Mouse (Mus musculus) liver, embryonic 11.5 days (tissue): Measurements from ENCODE around the gene Irf2bpl. TPM values are rescaled to one million over a fixed set of nuclear protein-coding genes. Genes with fewer than 3 reads are reported as not detected.

Source experiments
- ATAC-seq: fragments of 200-750 bp; cut with Nextera tagmentation; replicated peaks from 2 replicates; pipeline ENCODE4 v1.8.0; 2017; ENCODE audit warnings: moderate number of reproducible peaks, mild to moderate bottlenecking, moderate TSS enrichment, moderate library complexity; ENCODE audit not compliant: low FRiP score
- DNase-seq: peaks from one replicate; pipeline ENCODE4 v3.0.0-alpha.2; 2017; ENCODE audit warnings: low spot score
- H3K27ac ChIP-seq: fragments of 300-500 bp; sonication (generic); 2 replicates; pipeline ENCODE4 v1.5.1; 2014; ENCODE audit warnings: mild to moderate bottlenecking, low read depth, low read length, control low read depth
- H3K27me3 ChIP-seq: fragments of 300-500 bp; sonication (generic); replicated peaks from 2 replicates; pipeline ENCODE4 v1.6.1; 2014; ENCODE audit warnings: low read length, mixed read lengths; ENCODE audit not compliant: control insufficient read depth, insufficient read depth
- H3K36me3 ChIP-seq: fragments of 300-500 bp; sonication (generic); 2 replicates; pipeline ENCODE4 v1.6.1; 2014; ENCODE audit warnings: mild to moderate bottlenecking, low read length, moderate library complexity, mixed read lengths; ENCODE audit not compliant: control insufficient read depth, insufficient read depth
- H3K4me1 ChIP-seq: fragments of 300-500 bp; sonication (generic); replicated peaks from 2 replicates; pipeline ENCODE4 v1.6.1; 2014; ENCODE audit warnings: low read length, mixed read lengths; ENCODE audit not compliant: control insufficient read depth, insufficient read depth
- H3K4me2 ChIP-seq: fragments of 300-500 bp; sonication (generic); 2 replicates; pipeline ENCODE4 v1.6.1; 2014; ENCODE audit warnings: mild to moderate bottlenecking, control low read depth, moderate library complexity
- H3K4me3 ChIP-seq: fragments of 300-500 bp; sonication (generic); 2 replicates; pipeline ENCODE4 v1.5.1; 2014; ENCODE audit warnings: low read depth, low read length, control low read depth
- H3K9ac ChIP-seq: fragments of 300-500 bp; sonication (generic); 2 replicates; pipeline ENCODE4 v1.6.1; 2014; ENCODE audit warnings: low read depth, low read length, control low read depth
- H3K9me3 ChIP-seq: fragments of 300-500 bp; sonication (generic); 2 replicates; pipeline ENCODE4 v1.6.1; 2016; ENCODE audit warnings: low read length, inconsistent platforms, mixed read lengths; ENCODE audit not compliant: control insufficient read depth
- WGBS: fragments of 180-500 bp; shearing (Covaris S2); extraction: QIAGEN DNeasy Blood & Tissue Kit; methylation state at CpG from one replicate; pipeline ENCODE4 v1.1.7; 2014; 5-methylcytosine and 5-hydroxymethylcytosine counted together
- polyA plus RNA-seq: library from polyadenylated mRNA; unstranded; fragments of >200 nt; fragmentation: Nextera tagmentation; extraction: Ambion mirVana; gene quantifications from 2 replicates; pipeline ENCODE4 v1.2.1, GENCODE M21; 2014

The Irf2bpl gene
- polyA plus RNA-seq, 1 experiment from 2014 or later: 9.7 TPM

GRCm38 (mm10) chr12:86885336-86885735, 738 bp upstream of the Irf2bpl start:
- Histone ChIP-seq H3K4me2 (peak overlapping the region; percentile 73), H3K9me3 (no peaks in the 10 kb centered on the region), H3K9ac (peak overlapping the region; percentile 10), H3K4me3 (peak overlapping the region; percentile 59), H3K4me1 (peaks cover 36% of the 10 kb centered on the region), H3K27me3 (peaks cover 43% of the 10 kb centered on the region), H3K36me3 (no peaks in the 10 kb centered on the region), H3K27ac (peak overlapping the region; percentile 11; the same call in 1 of the 2 replicates)
- WGBS: 18% methylated on average over 6 of the region's 6 CpGs
- no peak for DNase-seq
- no peak for ATAC-seq

GRCm38 (mm10) chr12:86883280-86884196, 1.1 kb downstream of the Irf2bpl start:
- peaks cover 25% of the 10 kb centered on the region for H3K4me1 ChIP-seq

GRCm38 (mm10) chr12:86883019-86883279, 1.6 kb downstream of the Irf2bpl start:
- Histone ChIP-seq H3K9me3 (no peaks in the 10 kb centered on the region), H3K4me1 (peaks cover 19% of the 10 kb centered on the region), H3K27me3 (peaks cover 49% of the 10 kb centered on the region), H3K4me2 (peak overlapping the region; percentile 73), H3K36me3 (no peaks in the 10 kb centered on the region), H3K9ac (peak overlapping the region; percentile 77), H3K27ac (peak overlapping the region; percentile 86; the same call in 1 of the 2 replicates), H3K4me3 (peak overlapping the region; percentile 59)
- 2% methylated on average over 24 of the region's 24 CpGs for WGBS
- ATAC-seq (no peak), DNase-seq (no peak)

More at GRCm38 (mm10) chr12:86883280-86884196, 1.1 kb downstream of the Irf2bpl start:
- DNase-seq: peak; percentile 64
- H3K4me3 ChIP-seq: peak overlapping the region; percentile 59
- no peaks in the 10 kb centered on the region for H3K9me3 ChIP-seq
- peak overlapping the region; percentile 77 for H3K9ac ChIP-seq
- no peak for ATAC-seq
- no peaks in the 10 kb centered on the region for H3K36me3 ChIP-seq
- peaks cover 51% of the 10 kb centered on the region for H3K27me3 ChIP-seq
- WGBS: under 1% methylated on average over 77 of the region's 84 CpGs
- peak overlapping the region; percentile 86 for H3K27ac ChIP-seq
- peak overlapping the region; percentile 73 for H3K4me2 ChIP-seq

GRCm38 (mm10) chr12:86882279-86883018, 2.1 kb downstream of the Irf2bpl start:
- Histone ChIP-seq H3K27me3 (peaks cover 48% of the 10 kb centered on the region), H3K4me2 (peak overlapping the region; percentile 73), H3K4me3 (peak overlapping the region; percentile 59), H3K27ac (no peak overlapping the region), H3K9me3 (no peaks in the 10 kb centered on the region), H3K4me1 (peaks cover 18% of the 10 kb centered on the region), H3K36me3 (no peaks in the 10 kb centered on the region), H3K9ac (peak overlapping the region; percentile 77)
- ATAC-seq (no peak), DNase-seq (peak; percentile 59)
- 2% methylated on average over 59 of the region's 59 CpGs for WGBS

GRCm38 (mm10) chr12:86881809-86882278, 2.8 kb downstream of the Irf2bpl start:
- DNase-seq (no peak), ATAC-seq (no peak)
- Histone ChIP-seq H3K36me3 (no peaks in the 10 kb centered on the region), H3K4me3 (peak overlapping the region; percentile 59), H3K27ac (no peak overlapping the region), H3K27me3 (peaks cover 48% of the 10 kb centered on the region), H3K4me1 (peaks cover 18% of the 10 kb centered on the region), H3K4me2 (peak overlapping the region; percentile 73), H3K9me3 (no peaks in the 10 kb centered on the region), H3K9ac (peak overlapping the region; percentile 77)
- 18% methylated on average over 33 of the region's 33 CpGs for WGBS

GRCm38 (mm10) chr12:86880090-86880723, 4.4 kb downstream of the Irf2bpl start:
- Histone ChIP-seq H3K9me3 (no peaks in the 10 kb centered on the region), H3K4me2 (no peak overlapping the region), H3K27me3 (peaks cover 46% of the 10 kb centered on the region), H3K27ac (no peak overlapping the region), H3K36me3 (no peaks in the 10 kb centered on the region), H3K9ac (no peak overlapping the region), H3K4me3 (no peak overlapping the region), H3K4me1 (peaks cover 8% of the 10 kb centered on the region)
- ATAC-seq (no peak), DNase-seq (no peak)
- WGBS: 51% methylated on average over 3 of the region's 3 CpGs

- no peak overlapping the region for H3K4me2 ChIP-seq
- no peak overlapping the region for H3K9ac ChIP-seq
- no peak overlapping the region for H3K4me3 ChIP-seq
- 37% methylated on average over 6 of the region's 6 CpGs for WGBS
- peaks cover 8% of the 10 kb centered on the region for H3K4me1 ChIP-seq
- DNase-seq (no peak), ATAC-seq (no peak)
- H3K27me3 ChIP-seq: peaks cover 41% of the 10 kb centered on the region
- no peaks in the 10 kb centered on the region for H3K9me3 ChIP-seq
- H3K36me3 ChIP-seq: no peaks in the 10 kb centered on the region
- H3K27ac ChIP-seq: no peak overlapping the region
Measured at GRCm38 (mm10) chr12:86879446-86880085, 5.0 kb downstream of the Irf2bpl start.
